Mouse (Mus musculus) forebrain, embryonic 16.5 days (tissue): ENCODE measurements around the gene Lman1l. TPM values are rescaled to one million over a fixed set of nuclear protein-coding genes. Genes with fewer than 3 reads are reported as not detected.

ENCODE experiments used
- ATAC-seq: fragments of 200-750 bp; cut with Nextera tagmentation; 2 replicates; pipeline ENCODE4 v1.8.0; 2017; ENCODE audit warnings: mild to moderate bottlenecking, moderate library complexity
- H3K27ac ChIP-seq: fragments of 300-500 bp; sonication (generic); 2 replicates; pipeline ENCODE4 v1.5.1; 2014; ENCODE audit warnings: low read length, control low read depth
- H3K27me3 ChIP-seq: fragments of 300-500 bp; sonication (generic); replicated peaks from 2 replicates; pipeline ENCODE4 v1.6.1; 2014; ENCODE audit warnings: low read length; ENCODE audit not compliant: control insufficient read depth, insufficient read depth
- H3K36me3 ChIP-seq: fragments of 300-500 bp; sonication (generic); 2 replicates; pipeline ENCODE4 v1.6.1; 2014; ENCODE audit not compliant: control insufficient read depth, insufficient read depth
- H3K4me1 ChIP-seq: fragments of 300-500 bp; sonication (generic); replicated peaks from 2 replicates; pipeline ENCODE4 v1.6.1; 2014; ENCODE audit warnings: low read length; ENCODE audit not compliant: control insufficient read depth, insufficient read depth
- H3K4me2 ChIP-seq: fragments of 300-500 bp; sonication (generic); 2 replicates; pipeline ENCODE4 v1.6.1; 2014; ENCODE audit warnings: mild to moderate bottlenecking, low read length, control low read depth
- H3K4me3 ChIP-seq: fragments of 300-500 bp; sonication (generic); replicated peaks from 2 replicates; pipeline ENCODE4 v1.5.1; 2014; ENCODE audit warnings: mild to moderate bottlenecking, low read length, control low read depth
- H3K9ac ChIP-seq: fragments of 300-500 bp; sonication (generic); replicated peaks from 2 replicates; pipeline ENCODE4 v1.6.1; 2014; ENCODE audit warnings: low read depth, low read length, control low read depth
- H3K9me3 ChIP-seq: fragments of 300-500 bp; sonication (generic); 2 replicates; pipeline ENCODE4 v1.6.1; 2016; ENCODE audit warnings: low read length; ENCODE audit not compliant: control insufficient read depth
- WGBS: fragments of 180-500 bp; shearing (Covaris S2); extraction: QIAGEN DNeasy Blood & Tissue Kit; methylation state at CpG from one replicate; pipeline ENCODE4 v1.1.7; 2014; 5-methylcytosine and 5-hydroxymethylcytosine counted together
- polyA plus RNA-seq: library from polyadenylated mRNA; unstranded; fragments of >200 nt; fragmentation: Nextera tagmentation; extraction: Ambion mirVana; gene quantifications from 2 replicates; pipeline ENCODE4 v1.2.1, GENCODE M21; 2015

Lman1l gene
- polyA plus RNA-seq, 1 experiment from 2014 or later, result not detected

DNA sequence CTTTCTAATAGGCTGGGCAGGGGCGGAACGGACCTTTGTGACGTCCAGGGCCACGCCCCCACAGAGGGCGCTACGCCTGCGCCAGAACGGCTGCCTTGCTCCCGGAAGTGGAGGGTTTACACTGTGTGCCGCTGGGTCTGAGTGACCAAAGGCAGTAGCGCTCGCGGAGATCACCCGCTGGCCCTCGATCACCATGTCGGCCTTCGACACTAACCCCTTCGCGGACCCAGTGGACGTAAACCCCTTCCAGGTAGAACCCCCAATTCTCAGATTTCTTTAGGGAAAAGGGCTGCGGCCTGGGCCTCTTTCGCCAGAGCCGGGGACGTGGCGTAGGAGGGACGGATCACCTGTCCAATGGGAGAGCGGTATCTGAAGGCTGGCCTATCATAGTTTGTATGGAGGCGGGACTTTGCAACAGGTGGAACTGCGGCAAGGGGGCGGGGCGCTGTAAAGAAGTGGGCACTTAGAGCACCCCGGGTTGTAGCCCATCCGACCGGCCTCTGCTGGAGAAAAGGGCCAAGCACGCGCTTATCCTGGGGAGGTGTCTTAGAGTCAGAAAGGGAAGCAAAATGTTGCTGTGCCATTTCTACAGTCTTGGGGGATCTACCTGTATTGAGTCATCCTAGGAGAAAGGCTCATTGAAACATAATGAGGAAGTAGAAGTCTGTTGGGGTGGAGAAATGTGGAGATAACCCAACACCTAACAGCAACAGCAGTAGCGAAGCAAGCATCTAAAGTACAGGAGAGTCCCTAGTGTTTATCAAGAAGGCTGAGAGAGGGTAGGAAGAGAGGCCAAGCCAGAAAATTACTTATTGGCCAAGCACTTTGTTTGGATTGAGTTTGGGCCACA, 59.5 kb downstream of the Lman1l start, which contains the start of gene Scamp2:
Gene Scamp2, plus strand, starts transcription at position 83 of the 850 bp plus-strand sequence.
- H3K4me3 ChIP-seq, result peak within 1 kb of the TSS; percentile 87
- H3K9ac ChIP-seq, result peak within 1 kb of the TSS; percentile 76
- peak within 1 kb of the TSS; percentile 80 for H3K27ac ChIP-seq
- H3K27me3 ChIP-seq, result no peaks in the 10 kb centered on the region
- no peaks in the 10 kb centered on the region for H3K36me3 ChIP-seq
- ATAC-seq, result peak; percentile 99
- no peaks in the 10 kb centered on the region for H3K9me3 ChIP-seq
- under 1% methylated on average over 37 of the region's 37 CpGs for WGBS
- H3K4me1 ChIP-seq, result peaks cover 33% of the 10 kb centered on the region
- peak within 1 kb of the TSS; percentile 83 for H3K4me2 ChIP-seq

DNA sequence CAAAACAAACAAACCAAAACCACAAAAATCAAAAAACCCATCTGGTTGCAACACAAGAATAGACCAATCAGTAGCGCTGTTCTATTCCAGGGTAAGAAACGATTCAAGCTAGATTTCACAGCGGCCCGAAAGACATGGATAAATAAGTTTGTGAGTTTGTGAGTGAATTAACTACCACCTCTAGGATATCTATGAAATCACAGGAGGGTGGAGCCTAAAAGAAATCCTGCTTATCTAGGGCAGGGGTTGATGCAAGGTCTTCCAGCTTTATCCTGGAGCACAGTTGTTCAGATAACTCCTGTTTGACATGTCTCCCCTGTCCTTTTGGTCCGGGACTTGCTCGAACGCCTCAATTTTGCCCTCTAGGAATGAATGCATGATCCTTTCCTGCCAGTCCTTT, 60.3 kb downstream of the Lman1l start:
- ATAC-seq, result no peak
- H3K9me3 ChIP-seq, result no peaks in the 10 kb centered on the region
- WGBS, result 27% methylated on average over 7 of the region's 7 CpGs
- no peaks in the 10 kb centered on the region for H3K27me3 ChIP-seq
- H3K27ac ChIP-seq, result peak overlapping the region; percentile 80
- peaks cover 25% of the 10 kb centered on the region for H3K4me1 ChIP-seq
- H3K9ac ChIP-seq, result peak overlapping the region; percentile 76
- H3K4me2 ChIP-seq, result peak overlapping the region; percentile 83
- H3K36me3 ChIP-seq, result no peaks in the 10 kb centered on the region
- H3K4me3 ChIP-seq, result peak overlapping the region; percentile 87

DNA sequence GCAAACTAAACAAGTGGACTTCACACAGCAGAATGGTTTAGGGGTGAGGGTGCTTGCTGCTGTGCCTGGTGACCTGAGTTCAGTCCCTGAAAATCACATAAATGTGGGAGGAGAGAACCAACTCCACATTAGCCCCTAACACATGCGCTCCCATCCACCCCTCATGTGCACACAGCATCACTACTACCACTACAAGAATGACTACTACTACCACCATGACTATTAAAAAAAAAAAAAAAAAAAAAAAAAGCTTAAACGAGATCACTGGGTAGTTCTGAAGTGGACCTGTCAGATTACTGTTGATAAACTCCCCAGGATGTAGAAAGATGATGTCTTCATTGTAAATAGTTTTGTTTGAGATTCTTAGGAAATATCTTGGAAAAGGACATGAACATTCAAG, 61.0 kb downstream of the Lman1l start:
- Histone ChIP-seq H3K4me2 (no peak overlapping the region), H3K27me3 (no peaks in the 10 kb centered on the region), H3K27ac (no peak overlapping the region), H3K9ac (no peak overlapping the region), H3K36me3 (no peaks in the 10 kb centered on the region), H3K4me3 (no peak overlapping the region), H3K9me3 (no peaks in the 10 kb centered on the region), H3K4me1 (peaks cover 23% of the 10 kb centered on the region)
- WGBS, result 72% methylated on average over 2 of the region's 2 CpGs
- no peak for ATAC-seq

DNA sequence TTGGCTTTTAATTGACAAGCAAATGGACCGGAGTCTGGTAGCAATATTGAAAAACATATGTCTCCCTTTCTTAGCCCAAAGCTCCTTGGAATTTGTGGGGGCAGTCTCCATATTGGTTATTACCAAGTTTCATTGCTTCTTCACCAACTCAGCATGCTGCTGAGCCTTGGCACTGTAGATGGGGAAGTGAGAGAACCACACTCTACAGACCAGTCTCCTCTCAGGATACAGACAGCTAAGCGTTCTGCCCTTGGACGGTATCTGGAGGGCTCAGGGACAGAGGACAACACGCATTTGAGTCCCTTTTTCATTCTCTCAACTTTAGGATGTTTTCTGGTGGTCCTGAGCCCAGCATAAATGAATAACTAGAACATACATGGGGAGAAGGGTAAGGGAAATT, 61.9 kb downstream of the Lman1l start:
- 93% methylated on average over 4 of the region's 4 CpGs for WGBS
- ATAC-seq, result no peak
- no peak overlapping the region for H3K27ac ChIP-seq
- no peaks in the 10 kb centered on the region for H3K9me3 ChIP-seq
- no peak overlapping the region for H3K4me2 ChIP-seq
- no peak overlapping the region for H3K9ac ChIP-seq
- H3K27me3 ChIP-seq, result no peaks in the 10 kb centered on the region
- no peaks in the 10 kb centered on the region for H3K36me3 ChIP-seq
- no peak overlapping the region for H3K4me3 ChIP-seq
- H3K4me1 ChIP-seq, result peaks cover 23% of the 10 kb centered on the region

DNA sequence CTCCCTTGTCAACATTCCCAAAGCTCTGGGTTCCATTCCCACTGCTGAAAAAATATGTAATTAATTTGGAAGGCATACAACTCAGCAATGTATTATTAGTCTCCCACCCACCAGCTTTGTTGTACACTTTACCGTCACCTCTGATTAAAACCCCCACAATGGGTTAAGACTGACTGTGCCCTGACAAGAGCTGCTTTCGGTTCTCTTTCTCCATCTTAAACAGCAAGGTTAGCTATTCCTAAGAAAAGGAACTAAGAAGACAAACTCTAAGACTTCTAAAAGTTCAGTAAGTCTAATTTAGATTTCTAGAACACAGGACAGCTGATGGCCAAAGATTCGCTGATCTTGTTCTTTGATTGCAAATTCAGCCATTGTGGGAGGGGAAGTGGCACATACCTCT, 63.4 kb downstream of the Lman1l start:
- Histone ChIP-seq H3K9me3 (no peaks in the 10 kb centered on the region), H3K27me3 (no peaks in the 10 kb centered on the region), H3K4me3 (no peak overlapping the region), H3K27ac (no peak overlapping the region), H3K9ac (no peak overlapping the region), H3K36me3 (no peaks in the 10 kb centered on the region), H3K4me1 (peaks cover 13% of the 10 kb centered on the region), H3K4me2 (no peak overlapping the region)
- ATAC-seq, result no peak
- 63% methylated on average over 3 of the region's 3 CpGs for WGBS

Other genes with a start within 250 kb of the Lman1l start
- 24.0 and 26.9 TPM in 2 replicates for gene Ppcdc, start 180.7 kb downstream of the Lman1l start, polyA plus RNA-seq
- 116 and 135 TPM in 2 replicates for gene Scamp5, start 152.7 kb downstream of the Lman1l start, polyA plus RNA-seq
- 23.4 and 24.4 TPM in 2 replicates for gene Rpp25, start 116.7 kb downstream of the Lman1l start, polyA plus RNA-seq
- 720 and 756 TPM in 2 replicates for gene Cox5a, start 99.5 kb downstream of the Lman1l start, polyA plus RNA-seq
- gene Fam219b, start 83.2 kb downstream of the Lman1l start, polyA plus RNA-seq, result 25.2 and 26.6 TPM in 2 replicates
- gene Mpi, start 68.0 kb downstream of the Lman1l start, polyA plus RNA-seq, result 57.5 and 73.7 TPM in 2 replicates
- gene Scamp2, start 59.8 kb downstream of the Lman1l start, polyA plus RNA-seq, result 54.0 and 56.0 TPM in 2 replicates
- 27.2 and 43.3 TPM in 2 replicates for gene Ulk3, start 31.3 kb downstream of the Lman1l start, polyA plus RNA-seq
- gene Cplx3, start 14.5 kb downstream of the Lman1l start, polyA plus RNA-seq, result 0.09 TPM in 1 of 2 replicates, not detected in the other
- 38.5 and 39.6 TPM in 2 replicates for gene Csk, start 32.9 kb upstream of the Lman1l start, polyA plus RNA-seq
- not detected in 2 replicates for gene Cyp1a2, start 62.9 kb upstream of the Lman1l start, polyA plus RNA-seq
- gene Cyp1a1, start 67.2 kb upstream of the Lman1l start, polyA plus RNA-seq, result 0.12 and 0.18 TPM in 2 replicates
- gene Edc3, start 87.8 kb upstream of the Lman1l start, polyA plus RNA-seq, result 37.0 and 39.2 TPM in 2 replicates
- 88.9 and 97.4 TPM in 2 replicates for gene Clk3, start 145.1 kb upstream of the Lman1l start, polyA plus RNA-seq
- 8.6 and 10.6 TPM in 2 replicates for gene Arid3b, start 216.0 kb upstream of the Lman1l start, polyA plus RNA-seq